Mouse (Mus musculus) liver, adult 2 months (tissue): ENCODE measurements around the gene Tmem39a. TPM values are rescaled to one million over a fixed set of nuclear protein-coding genes. Genes with fewer than 3 reads are reported as not detected.
A peak's percentile ranks its signal among the peaks of the same experiment; 100 is the strongest.

Source experiments
- DNase-seq: peaks from one replicate; pipeline ENCODE4 v3.0.0-alpha.2; 2011; ENCODE audit warnings: low read depth, low spot score; ENCODE audit errors: extremely low read depth
- H3K27ac ChIP-seq: fragments of 200-500 bp; replicated peaks from 2 replicates; pipeline ENCODE4 v1.5.1; 2012; ENCODE audit warnings: low read depth, mild to moderate bottlenecking, control low read depth, inconsistent platforms, low read length; ENCODE audit not compliant: insufficient read depth
- H3K27me3 ChIP-seq: fragments of 200-500 bp; 2 replicates; pipeline ENCODE4 v1.6.1; 2012; ENCODE audit warnings: mild to moderate bottlenecking, moderate library complexity, low read length, inconsistent platforms; ENCODE audit not compliant: control insufficient read depth, insufficient read depth
- H3K36me3 ChIP-seq: fragments of 200-500 bp; 2 replicates; pipeline ENCODE4 v1.6.1; 2012; ENCODE audit warnings: low read length, inconsistent platforms; ENCODE audit not compliant: control insufficient read depth, insufficient read depth
- H3K4me1 ChIP-seq: fragments of 200-500 bp; 2 replicates; pipeline ENCODE4 v1.6.1; 2011; ENCODE audit warnings: low read length; ENCODE audit not compliant: control insufficient read depth, insufficient read depth
- H3K4me3 ChIP-seq: fragments of 200-500 bp; 2 replicates; pipeline ENCODE4 v1.5.1; 2011; ENCODE audit warnings: low read depth, mild to moderate bottlenecking, control low read depth, low read length, moderate library complexity; ENCODE audit not compliant: insufficient read depth
- H3K79me2 ChIP-seq: fragments of 200-500 bp; 2 replicates; pipeline ENCODE4 v1.6.1; 2012; ENCODE audit warnings: inconsistent platforms, mild to moderate bottlenecking, low read length, moderate library complexity; ENCODE audit not compliant: control insufficient read depth, insufficient read depth
- H3K9ac ChIP-seq: fragments of 200-500 bp; 2 replicates; pipeline ENCODE4 v1.6.1; 2012; ENCODE audit warnings: low read depth, mild to moderate bottlenecking, control low read depth, inconsistent platforms, low read length
- CTCF ChIP-seq: fragments of 200-500 bp; IDR thresholded peaks from 2 replicates; pipeline ENCODE4 v1.5.1; 2011; ENCODE audit warnings: low read depth, low read length, control low read depth
- POLR2A ChIP-seq: fragments of 200-500 bp; IDR thresholded peaks from 2 replicates; pipeline ENCODE4 v1.6.1; 2011; ENCODE audit warnings: low read length, control low read depth; ENCODE audit not compliant: insufficient read depth; ENCODE audit errors: extremely low read depth
- WGBS: fragments of 180-500 bp; shearing (Covaris S2); methylation state at CpG from one replicate; pipeline ENCODE4 v1.1.7; 2018; 5-methylcytosine and 5-hydroxymethylcytosine counted together
- polyA plus RNA-seq: library from polyadenylated mRNA; depleted of rRNA; stranded (reverse); fragments of >200 nt; gene quantifications from 2 replicates; pipeline ENCODE4 v1.2.3, GENCODE M21; 2012
- total RNA-seq: library from RNA; depleted of rRNA; stranded (reverse); fragments of >200 nt; gene quantifications from 2 replicates; pipeline ENCODE4 v1.2.3, GENCODE M21; 2014

The Tmem39a gene
- total and polyA plus RNA-seq, 2 experiments, result 8.1 to 58.4 TPM

DNA sequence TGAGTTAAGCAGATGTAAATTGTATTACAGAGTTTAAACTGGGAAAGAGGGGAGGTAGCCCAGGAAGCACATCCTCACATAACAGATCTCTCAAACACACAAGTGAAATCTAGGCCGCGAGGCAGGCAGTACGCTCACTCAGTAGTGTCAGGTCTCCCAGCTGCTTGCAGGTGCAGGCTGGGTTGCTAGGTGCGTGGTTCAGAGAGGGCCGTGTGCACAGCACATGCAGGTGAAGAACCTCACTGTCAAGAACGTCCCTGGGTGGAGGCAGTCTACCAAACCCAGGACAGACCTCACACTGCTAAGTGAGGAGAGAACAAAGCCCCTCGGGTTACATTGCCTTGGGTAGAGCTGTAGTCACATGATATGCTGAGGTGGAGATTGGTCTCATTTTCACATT, 26.3 kb downstream of the Tmem39a start:
- Histone ChIP-seq H3K4me1 (no peaks in the 10 kb centered on the region), H3K4me3 (no peak overlapping the region), H3K27me3 (no peaks in the 10 kb centered on the region), H3K36me3 (peaks cover 77% of the 10 kb centered on the region), H3K27ac (no peak overlapping the region), H3K9ac (no peak overlapping the region), H3K79me2 (no peaks in the 10 kb centered on the region)
- no peak for DNase-seq
- WGBS, result 86% methylated on average over 7 of the region's 7 CpGs
- no peak for TF ChIP-seq POLR2A
- TF ChIP-seq CTCF, result no peak

DNA sequence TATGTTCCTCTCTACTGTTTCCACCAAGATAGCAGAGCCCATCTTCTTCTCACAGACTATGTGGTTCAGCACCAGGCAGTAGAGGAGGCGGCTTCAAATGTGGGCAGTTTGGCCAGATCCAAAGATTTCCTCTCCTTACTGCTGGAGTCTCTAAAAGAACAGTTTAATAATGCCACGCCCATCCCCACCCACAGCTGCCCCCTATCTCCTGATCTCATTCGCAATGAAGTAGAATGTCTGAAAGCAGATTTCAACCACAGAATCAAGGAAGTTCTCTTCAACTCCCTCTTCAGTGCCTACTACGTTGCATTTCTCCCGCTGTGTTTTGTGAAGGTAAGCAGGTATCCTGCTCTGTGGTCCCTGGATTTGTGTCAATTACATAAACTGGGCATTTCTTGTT, 26.7 kb downstream of the Tmem39a start:
- TF ChIP-seq POLR2A (no peak), CTCF (no peak)
- Histone ChIP-seq H3K79me2 (no peaks in the 10 kb centered on the region), H3K4me3 (no peak overlapping the region), H3K27me3 (no peaks in the 10 kb centered on the region), H3K36me3 (peaks cover 79% of the 10 kb centered on the region), H3K9ac (no peak overlapping the region), H3K4me1 (no peaks in the 10 kb centered on the region), H3K27ac (no peak overlapping the region)
- no peak for DNase-seq
- 89% methylated on average over 5 of the region's 5 CpGs for WGBS

DNA sequence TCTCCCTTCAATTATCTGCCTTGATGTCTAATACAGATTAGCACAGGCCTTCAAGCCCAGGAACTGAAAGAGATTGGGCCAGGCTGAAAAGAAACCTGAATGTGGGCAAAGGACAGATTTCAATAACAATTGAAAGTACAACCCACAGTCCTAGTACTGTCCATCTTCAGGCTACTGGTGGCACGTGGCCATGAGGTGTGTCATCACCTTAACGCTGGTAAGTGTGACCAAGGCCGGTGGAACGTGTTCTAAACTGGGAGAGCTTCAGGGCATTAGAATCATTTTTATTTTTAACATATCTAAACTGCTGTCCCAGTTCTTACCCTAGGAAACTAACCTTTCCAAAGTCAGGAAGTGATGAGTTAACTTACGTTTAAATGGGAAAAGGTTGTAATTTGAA, 28.7 kb downstream of the Tmem39a start:
- no peaks in the 10 kb centered on the region for H3K27me3 ChIP-seq
- no peaks in the 10 kb centered on the region for H3K79me2 ChIP-seq
- no peak overlapping the region for H3K4me3 ChIP-seq
- TF ChIP-seq CTCF (no peak), POLR2A (no peak)
- WGBS, result 87% methylated on average over 5 of the region's 5 CpGs
- no peak overlapping the region for H3K9ac ChIP-seq
- H3K27ac ChIP-seq, result no peak overlapping the region
- H3K36me3 ChIP-seq, result peaks cover 71% of the 10 kb centered on the region
- H3K4me1 ChIP-seq, result no peaks in the 10 kb centered on the region
- no peak for DNase-seq

DNA sequence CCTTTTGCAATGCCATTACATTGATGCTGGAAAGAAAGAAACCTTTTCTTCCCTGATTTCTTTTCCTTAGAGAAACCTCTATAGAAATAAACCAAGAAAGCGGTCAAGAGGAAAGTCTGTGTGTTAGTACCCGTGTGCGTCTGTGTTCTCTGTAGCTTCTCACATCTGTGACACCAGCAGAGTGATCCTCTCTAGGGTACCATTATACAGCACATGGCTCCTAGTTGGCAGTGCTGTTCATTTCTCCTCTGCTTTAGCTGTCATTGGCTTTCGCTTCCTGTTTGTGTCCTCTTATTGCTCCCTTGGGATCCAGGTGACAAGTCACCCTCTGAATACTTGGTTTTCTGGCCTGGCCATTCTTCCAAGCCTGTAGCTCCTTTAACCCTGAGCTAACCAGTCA, 29.1 kb downstream of the Tmem39a start:
- H3K9ac ChIP-seq, result no peak overlapping the region
- DNase-seq, result no peak
- H3K4me1 ChIP-seq, result no peaks in the 10 kb centered on the region
- no peaks in the 10 kb centered on the region for H3K27me3 ChIP-seq
- H3K4me3 ChIP-seq, result no peak overlapping the region
- H3K27ac ChIP-seq, result no peak overlapping the region
- TF ChIP-seq CTCF, result no peak
- TF ChIP-seq POLR2A, result no peak
- no peaks in the 10 kb centered on the region for H3K79me2 ChIP-seq
- H3K36me3 ChIP-seq, result peaks cover 71% of the 10 kb centered on the region
- 98% methylated on average over 4 of the region's 4 CpGs for WGBS

DNA sequence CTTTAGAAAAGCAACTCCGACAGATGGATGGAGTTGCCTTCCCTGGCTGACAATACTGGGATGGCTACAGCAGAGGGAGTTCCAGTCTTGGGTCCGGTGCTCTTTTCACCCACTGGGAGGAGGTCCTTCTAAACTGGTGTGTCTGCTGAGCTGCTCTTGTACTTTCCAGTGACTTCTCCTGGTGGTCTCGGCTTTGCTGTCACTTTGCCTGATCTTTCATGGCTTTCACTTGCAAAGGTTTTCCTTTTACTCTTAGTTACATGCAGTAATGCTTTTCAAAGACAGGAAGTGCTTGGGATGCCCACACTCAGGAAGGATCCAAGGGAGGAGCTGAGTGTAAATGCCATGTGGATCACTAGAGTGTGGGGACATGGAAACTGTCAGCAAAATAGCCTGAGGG, 33.0 kb downstream of the Tmem39a start:
- WGBS, result 81% methylated on average over 3 of the region's 3 CpGs
- H3K4me1 ChIP-seq, result no peaks in the 10 kb centered on the region
- TF ChIP-seq CTCF (no peak), POLR2A (no peak)
- H3K27me3 ChIP-seq, result no peaks in the 10 kb centered on the region
- no peak overlapping the region for H3K9ac ChIP-seq
- no peak overlapping the region for H3K4me3 ChIP-seq
- peaks cover 47% of the 10 kb centered on the region for H3K36me3 ChIP-seq
- H3K79me2 ChIP-seq, result no peaks in the 10 kb centered on the region
- DNase-seq, result no peak
- peak overlapping the region; percentile 39; the same call in 1 of the 2 replicates for H3K27ac ChIP-seq

DNA sequence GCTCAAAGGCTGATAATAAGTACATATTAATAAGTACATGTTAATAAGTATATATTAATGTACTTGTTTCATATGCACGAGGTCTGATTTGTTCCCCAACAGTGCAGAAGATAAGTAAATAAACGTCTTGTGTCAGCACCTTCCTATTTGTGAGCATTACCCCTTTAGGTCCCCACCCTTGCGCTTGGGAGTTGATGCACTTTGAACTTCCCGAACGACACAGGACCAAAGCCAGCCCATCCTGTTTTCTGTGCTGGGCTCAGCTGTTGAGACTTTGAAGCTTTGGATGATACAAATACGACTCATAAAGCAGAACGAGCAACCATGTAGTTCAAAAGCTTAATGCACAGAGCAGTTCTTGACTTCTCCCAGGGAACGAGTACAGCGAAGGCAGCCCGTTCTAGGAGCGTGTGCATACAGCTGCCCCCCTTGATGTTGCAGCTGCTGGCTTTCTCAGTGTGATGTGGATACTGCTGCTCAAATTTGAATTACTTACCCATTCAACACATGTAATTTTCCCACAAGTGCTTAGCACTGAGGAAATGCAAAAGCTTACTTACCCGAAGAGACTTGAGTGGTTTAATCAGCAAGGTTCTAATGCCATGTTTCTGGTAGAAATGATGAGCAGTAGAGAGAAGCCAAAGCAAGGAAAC, 33.7 kb downstream of the Tmem39a start:
- TF ChIP-seq CTCF, result no peak
- no peak for TF ChIP-seq POLR2A
- Histone ChIP-seq H3K79me2 (no peaks in the 10 kb centered on the region), H3K4me3 (no peak overlapping the region), H3K4me1 (no peaks in the 10 kb centered on the region), H3K36me3 (peaks cover 43% of the 10 kb centered on the region), H3K27me3 (no peaks in the 10 kb centered on the region), H3K9ac (no peak overlapping the region), H3K27ac (peak overlapping the region; percentile 31; the same call in 1 of the 2 replicates)
- DNase-seq, result no peak
- WGBS, result 80% methylated on average over 12 of the region's 12 CpGs
